Mouse (Mus musculus) myocyte (in vitro differentiated cells): ENCODE measurements around the gene Gpnmb. TPM values are rescaled to one million over a fixed set of nuclear protein-coding genes. Genes with fewer than 3 reads are reported as not detected.

Experiments
- H3K27me3 ChIP-seq: one replicate; pipeline ENCODE4 v1.6.1; 2011; ENCODE audit not compliant: control insufficient read depth, insufficient read depth, insufficient read length
- H3K36me3 ChIP-seq: one replicate; pipeline ENCODE4 v1.6.1; 2011; ENCODE audit not compliant: control insufficient read depth, insufficient read depth
- H3K4me2 ChIP-seq: one replicate; pipeline ENCODE4 v1.6.1; 2011; ENCODE audit warnings: low read depth, control low read depth
- H3K4me3 ChIP-seq: one replicate; pipeline ENCODE4 v1.5.1; 2011; ENCODE audit warnings: mild to moderate bottlenecking, control low read depth, moderate library complexity
- H3K79me2 ChIP-seq: one replicate; pipeline ENCODE4 v1.6.1; 2011; ENCODE audit not compliant: control insufficient read depth, insufficient read depth
- H3ac ChIP-seq: one replicate; pipeline ENCODE4 v1.6.1; 2011; ENCODE audit not compliant: control insufficient read depth, insufficient read length
- CEBPB ChIP-seq: IDR thresholded peaks from 2 replicates; pipeline ENCODE4 v1.6.1; 2011; ENCODE audit warnings: mild to moderate bottlenecking, moderate library complexity; ENCODE audit not compliant: poor library complexity, insufficient read depth, severe bottlenecking
- E2F4 ChIP-seq: IDR thresholded peaks from one replicate; pipeline ENCODE4 v1.6.1; 2011; ENCODE audit warnings: mild to moderate bottlenecking, control low read depth, moderate library complexity; ENCODE audit not compliant: insufficient read depth
- MAX ChIP-seq: IDR thresholded peaks from one replicate; pipeline ENCODE4 v1.6.1; 2011; ENCODE audit warnings: low read depth, mild to moderate bottlenecking, control low read depth
- MYOD1 ChIP-seq, 3 experiments: IDR thresholded peaks; one replicate each; pipeline ENCODE4 v1.6.1; 2011; ENCODE audit warnings: control low read depth in 2 of 3, low read depth in 2 of 3, mild to moderate bottlenecking in 2 of 3, moderate library complexity in 1 of 3; ENCODE audit not compliant: insufficient read length in 2 of 3, control insufficient read depth in 1 of 3
- MYOG ChIP-seq, 3 experiments: IDR thresholded peaks; one replicate each; pipeline ENCODE4 v1.6.1; 2011; ENCODE audit warnings: control low read depth in 2 of 3, low read depth in 2 of 3, mild to moderate bottlenecking in 2 of 3; ENCODE audit not compliant: insufficient read length in 2 of 3, control insufficient read depth in 1 of 3, insufficient read depth in 1 of 3
- POLR2A ChIP-seq: IDR thresholded peaks from one replicate; pipeline ENCODE4 v1.6.1; 2011; ENCODE audit warnings: low read depth, mild to moderate bottlenecking, control low read depth, moderate library complexity; ENCODE audit not compliant: insufficient read length
- POLR2AphosphoS2 ChIP-seq: IDR thresholded peaks from one replicate; pipeline ENCODE4 v1.6.1; 2011; ENCODE audit warnings: low read depth, control low read depth; ENCODE audit not compliant: insufficient read length
- REST ChIP-seq: IDR thresholded peaks from one replicate; pipeline ENCODE4 v1.6.1; 2011; ENCODE audit warnings: mild to moderate bottlenecking, control low read depth, moderate library complexity; ENCODE audit not compliant: insufficient read depth, insufficient read length
- SRF ChIP-seq: IDR thresholded peaks from one replicate; pipeline ENCODE4 v1.6.1; 2011; ENCODE audit warnings: low read depth; ENCODE audit not compliant: control insufficient read depth, insufficient read length
- TCF12 ChIP-seq: IDR thresholded peaks from one replicate; pipeline ENCODE4 v1.6.1; 2011; ENCODE audit warnings: mild to moderate bottlenecking, control low read depth; ENCODE audit not compliant: poor library complexity, insufficient read depth, severe bottlenecking
- TCF3 ChIP-seq: IDR thresholded peaks from one replicate; pipeline ENCODE4 v1.6.1; 2011; ENCODE audit warnings: low read depth, control low read depth; ENCODE audit not compliant: insufficient read length
- USF1 ChIP-seq: IDR thresholded peaks from one replicate; pipeline ENCODE4 v1.6.1; 2011; ENCODE audit warnings: low read depth, mild to moderate bottlenecking, control low read depth, moderate library complexity
- polyA plus RNA-seq: library from polyadenylated mRNA; unstranded; fragments of >200 nt; fragmentation: generic; extraction: Trizol; gene quantifications from one replicate; pipeline ENCODE4 v1.2.1, GENCODE M21; 2012; ENCODE audit warnings: missing spikeins

Gpnmb gene
- polyA plus RNA-seq = 0.12 TPM

DNA sequence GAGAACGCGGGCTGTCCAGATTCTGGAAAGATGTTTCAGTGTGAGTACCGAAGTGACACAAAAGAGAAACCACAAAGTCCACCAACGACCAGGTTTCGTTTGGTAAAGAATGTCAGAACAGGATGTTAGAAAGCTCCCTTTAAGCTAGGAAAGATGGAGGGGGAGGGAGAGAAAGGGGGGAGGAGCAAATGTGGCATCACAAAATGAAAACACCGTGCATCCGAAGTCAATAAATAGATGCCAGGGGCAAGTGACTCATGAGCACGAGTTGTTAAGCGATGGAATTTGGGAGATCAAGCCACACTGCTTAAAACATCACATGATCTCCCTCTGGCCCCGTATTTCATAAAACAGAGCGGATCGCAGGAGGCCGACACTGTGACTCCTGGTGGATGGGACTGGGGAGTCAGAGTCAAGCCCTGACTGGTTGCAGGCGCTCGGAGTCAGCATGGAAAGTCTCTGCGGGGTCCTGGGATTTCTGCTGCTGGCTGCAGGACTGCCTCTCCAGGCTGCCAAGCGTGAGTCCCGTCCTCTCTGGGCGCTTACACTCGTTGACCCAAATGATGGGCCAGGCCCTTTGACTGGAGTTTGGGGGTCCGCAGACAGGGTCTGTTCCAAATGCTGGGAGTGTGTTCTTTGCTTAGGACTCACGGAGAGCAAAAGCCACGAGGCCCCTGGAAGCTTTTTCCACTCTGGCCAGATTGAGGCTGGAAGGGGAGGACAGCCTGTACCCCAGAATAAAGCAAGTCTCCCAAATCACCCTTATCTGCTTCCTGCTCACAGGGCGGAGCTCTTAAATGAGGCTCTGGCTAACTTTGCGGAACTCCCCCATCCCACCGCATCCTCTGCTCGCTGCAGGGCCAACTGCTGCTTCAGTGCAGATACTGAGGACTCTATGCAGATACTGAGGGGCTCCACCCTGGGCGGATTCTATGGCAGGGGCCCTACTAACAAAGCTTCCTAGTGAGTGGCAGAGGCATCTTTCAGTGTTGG, at the start of gene Gpnmb:
TSS of gene Gpnmb (plus strand) at position 272 of the 993 bp plus-strand sequence.
- no peak for TF ChIP-seq POLR2AphosphoS2
- no peak for TF ChIP-seq TCF3
- no peak for TF ChIP-seq SRF
- TF ChIP-seq REST = no peak
- no peak for TF ChIP-seq CEBPB
- TF ChIP-seq E2F4 = no peak
- Histone ChIP-seq H3K4me3 (no peak within 1 kb of the TSS), H3ac (no peak within 1 kb of the TSS), H3K4me2 (no peak within 1 kb of the TSS), H3K36me3 (no peaks in the 10 kb centered on the region), H3K27me3 (peaks cover 13% of the 10 kb centered on the region), H3K79me2 (no peaks in the 10 kb centered on the region)

DNA sequence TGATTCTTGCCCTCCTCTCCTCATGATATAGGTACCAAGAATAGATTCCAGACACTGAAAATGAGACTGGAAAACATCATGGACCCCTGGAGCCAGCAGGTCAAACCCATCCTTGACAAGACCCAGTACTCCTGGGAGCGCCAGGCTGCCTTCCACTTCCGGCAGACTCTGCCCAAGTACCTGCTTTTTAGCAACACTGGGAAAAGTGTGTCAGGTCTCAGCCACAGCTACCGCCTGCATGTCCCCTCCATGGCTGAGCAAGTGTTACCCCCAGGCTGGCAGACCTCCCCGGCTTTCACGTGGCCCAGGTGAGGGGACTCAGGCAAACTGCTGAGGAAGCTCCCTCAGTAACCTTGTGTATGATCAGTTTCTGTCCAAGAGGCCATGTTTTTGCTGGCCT, 46.4 kb upstream of the Gpnmb start:
- H3K27me3 ChIP-seq = peaks cover 5% of the 10 kb centered on the region
- H3ac ChIP-seq = no peak overlapping the region
- H3K79me2 ChIP-seq = no peaks in the 10 kb centered on the region
- no peak overlapping the region for H3K4me2 ChIP-seq
- no peak overlapping the region for H3K4me3 ChIP-seq
- TF ChIP-seq POLR2A (no peak), REST (no peak), E2F4 (no peak), MYOG (IDR thresholded peaks at IDR 0.05; ENCODE audit: control insufficient read depth in 1 of 3, insufficient read depth in 1 of 3, insufficient read length in 2 of 3, low read depth in 2 of 3) (no peak)
- H3K36me3 ChIP-seq = no peaks in the 10 kb centered on the region

DNA sequence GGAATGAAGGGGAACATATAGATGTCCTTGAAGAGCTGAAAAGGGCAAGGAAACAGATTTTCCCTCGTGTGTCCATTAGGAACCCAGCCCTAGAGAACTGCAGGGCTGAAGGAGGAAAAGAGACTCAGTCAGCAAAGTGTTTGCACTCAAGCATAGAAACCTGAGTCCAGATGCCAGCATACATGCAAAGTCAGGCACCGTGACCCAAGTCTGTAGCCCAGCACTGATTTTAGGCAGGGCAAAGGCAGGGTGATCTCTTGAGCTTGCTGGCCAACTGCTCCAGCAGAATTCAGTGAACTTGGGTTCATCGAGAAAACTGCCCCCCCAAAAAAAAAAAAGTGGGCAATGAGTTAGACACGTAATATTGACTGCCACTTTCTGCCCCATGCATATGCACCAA, 44.4 kb upstream of the Gpnmb start:
- H3K4me3 ChIP-seq = no peak overlapping the region
- no peak for TF ChIP-seq TCF12
- TF ChIP-seq POLR2AphosphoS2 = no peak
- no peak for TF ChIP-seq CEBPB
- TF ChIP-seq POLR2A = no peak
- no peak for TF ChIP-seq REST
- no peak for TF ChIP-seq E2F4
- TF ChIP-seq TCF3 = no peak
- no peak for TF ChIP-seq MYOG (IDR thresholded peaks at IDR 0.05; ENCODE audit: control insufficient read depth in 1 of 3, insufficient read depth in 1 of 3, insufficient read length in 2 of 3, low read depth in 2 of 3)
- TF ChIP-seq USF1 = no peak
- H3K4me2 ChIP-seq = no peak overlapping the region

DNA sequence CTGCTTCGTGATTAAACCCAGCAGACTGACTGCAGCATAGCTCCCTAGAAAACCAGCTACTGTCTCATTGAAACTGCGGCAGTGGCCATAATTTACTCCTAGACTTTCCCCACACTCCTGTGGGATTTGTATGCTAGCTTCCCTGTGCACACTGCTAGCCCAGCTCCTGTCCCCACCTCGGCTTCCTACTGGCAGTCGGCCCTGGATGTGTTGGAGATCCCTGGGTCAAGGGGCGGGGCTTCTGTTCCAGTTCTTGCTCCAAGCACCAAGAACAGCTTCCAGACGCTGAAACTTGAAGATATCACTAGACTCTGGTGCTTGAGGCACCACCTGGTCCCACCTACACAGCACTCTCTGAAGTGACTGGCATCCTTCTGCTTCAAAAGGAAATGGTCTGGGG, 38.2 kb upstream of the Gpnmb start:
- no peak overlapping the region for H3K4me3 ChIP-seq
- no peak overlapping the region for H3K4me2 ChIP-seq
- no peaks in the 10 kb centered on the region for H3K36me3 ChIP-seq
- no peaks in the 10 kb centered on the region for H3K27me3 ChIP-seq
- no peaks in the 10 kb centered on the region for H3K79me2 ChIP-seq
- no peak overlapping the region for H3ac ChIP-seq
- TF ChIP-seq SRF (no peak), CEBPB (no peak), MYOD1 (IDR thresholded peaks at IDR 0.05; ENCODE audit: control insufficient read depth in 1 of 3, insufficient read length in 2 of 3, low read depth in 2 of 3) (no peak), TCF12 (no peak), MAX (no peak), E2F4 (no peak), USF1 (no peak), POLR2A (no peak), TCF3 (no peak), POLR2AphosphoS2 (no peak), REST (no peak), MYOG (IDR thresholded peaks at IDR 0.05; ENCODE audit: control insufficient read depth in 1 of 3, insufficient read depth in 1 of 3, insufficient read length in 2 of 3, low read depth in 2 of 3) (no peak)

More for the DNA sequence above, 44.4 kb upstream of the Gpnmb start:
- Histone ChIP-seq H3K27me3 (peaks cover 5% of the 10 kb centered on the region), H3K79me2 (no peaks in the 10 kb centered on the region), H3ac (no peak overlapping the region), H3K36me3 (no peaks in the 10 kb centered on the region)

DNA sequence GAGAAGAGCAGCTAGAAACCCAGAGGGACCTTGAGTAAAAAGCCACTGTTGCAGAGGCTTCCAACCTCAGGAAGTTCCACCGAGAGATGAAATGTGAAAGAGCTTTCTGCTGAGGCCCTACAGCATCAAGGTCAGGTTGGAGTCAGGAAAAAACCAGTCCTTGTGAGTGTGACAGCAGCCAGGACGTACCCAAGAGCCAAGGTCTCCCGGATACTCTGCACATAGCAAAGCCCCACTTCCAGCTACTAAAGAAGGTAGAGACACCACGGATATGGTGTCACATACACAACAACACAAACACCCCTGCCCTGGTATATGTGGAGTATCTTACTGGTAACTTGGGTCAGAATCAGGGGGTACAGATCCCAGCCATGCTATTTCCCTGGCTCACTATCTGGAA, 37.5 kb upstream of the Gpnmb start:
- Histone ChIP-seq H3K27me3 (no peaks in the 10 kb centered on the region), H3K4me2 (no peak overlapping the region), H3K79me2 (no peaks in the 10 kb centered on the region), H3ac (no peak overlapping the region), H3K36me3 (no peaks in the 10 kb centered on the region), H3K4me3 (no peak overlapping the region)
- TF ChIP-seq MYOD1 (IDR thresholded peaks at IDR 0.05; ENCODE audit: control insufficient read depth in 1 of 3, insufficient read length in 2 of 3, low read depth in 2 of 3) (no peak), MAX (no peak), USF1 (no peak), TCF3 (no peak), SRF (no peak), REST (no peak), CEBPB (no peak), POLR2AphosphoS2 (no peak), MYOG (IDR thresholded peaks at IDR 0.05; ENCODE audit: control insufficient read depth in 1 of 3, insufficient read depth in 1 of 3, insufficient read length in 2 of 3, low read depth in 2 of 3) (no peak), E2F4 (no peak), TCF12 (no peak), POLR2A (no peak)
